Mouse (Mus musculus) thymus, postnatal 36 days (tissue): ENCODE results near the gene Etv6.

ENCODE experiments used
- DNase-seq, 2 experiments: peaks; one replicate each; pipeline ENCODE4 v3.0.0; 2022; ENCODE audit warnings: mixed read lengths in 2 of 2

Etv6 gene

DNA sequence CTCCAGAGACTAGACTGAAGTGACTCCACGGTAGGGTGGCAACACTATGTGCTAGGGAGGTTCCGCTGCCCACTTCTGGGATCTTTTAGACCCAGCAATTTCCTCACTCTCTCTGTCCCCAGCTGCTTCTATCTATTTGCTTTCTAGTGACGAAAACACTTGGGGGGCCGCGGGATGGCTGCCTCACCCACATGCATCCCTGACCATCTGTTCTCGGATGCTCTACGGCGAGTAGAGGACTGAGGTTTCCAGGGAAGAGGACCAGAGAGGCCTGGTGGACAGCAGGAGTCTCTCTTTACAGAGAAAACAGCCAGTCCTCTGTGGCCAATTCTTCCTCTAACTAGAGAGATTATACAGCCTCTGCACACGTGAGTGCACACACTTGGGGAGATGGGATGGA lies 43.6 kb downstream of the Etv6 start:
- no peak for DNase-seq

GRCm38 (mm10) chr6:134079563-134079962 lies 44.1 kb downstream of the Etv6 start:
- no peak for DNase-seq

GRCm38 (mm10) chr6:134080946-134081345 lies 45.4 kb downstream of the Etv6 start:
- no peak for DNase-seq

GRCm38 (mm10) chr6:134082229-134082920 lies 46.9 kb downstream of the Etv6 start:
- no peak for DNase-seq

- no peak for DNase-seq
Observed at GRCm38 (mm10) chr6:134083428-134083827, 47.9 kb downstream of the Etv6 start.

GRCm38 (mm10) chr6:134086351-134086750 lies 50.9 kb downstream of the Etv6 start:
- no peak for DNase-seq

GRCm38 (mm10) chr6:134087709-134088108 lies 52.2 kb downstream of the Etv6 start:
- no peak for DNase-seq

- no peak for DNase-seq
Observed at GRCm38 (mm10) chr6:134089671-134090377, 54.3 kb downstream of the Etv6 start.

GRCm38 (mm10) chr6:134090378-134090692 lies 54.8 kb downstream of the Etv6 start:
- DNase-seq: no peak

DNA sequence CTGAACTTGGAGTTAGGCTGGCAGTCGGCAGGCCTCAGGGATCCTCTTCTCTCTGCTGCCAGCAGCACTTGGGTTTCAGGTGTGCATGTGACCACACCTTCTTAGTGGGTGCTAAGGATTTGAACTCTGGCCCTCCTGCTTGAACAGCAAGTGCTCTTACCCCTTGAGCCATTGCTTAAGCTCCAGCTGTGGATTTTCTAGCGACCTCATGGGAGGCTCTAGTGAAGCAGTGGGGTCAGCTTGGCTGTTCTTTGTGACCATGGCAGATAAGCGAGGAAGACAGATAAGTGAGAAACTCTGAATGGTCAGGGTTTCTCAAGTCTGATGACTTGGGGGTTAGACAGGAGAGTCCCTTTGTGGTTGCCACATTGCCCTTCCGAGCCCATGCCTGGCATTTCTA lies 55.4 kb downstream of the Etv6 start:
- DNase-seq: no peak

- no peak for DNase-seq
Observed at GRCm38 (mm10) chr6:134091398-134091801, 55.9 kb downstream of the Etv6 start.

GRCm38 (mm10) chr6:134094066-134094465 lies 58.6 kb downstream of the Etv6 start:
- DNase-seq: no peak

- no peak for DNase-seq
Observed at GRCm38 (mm10) chr6:134094620-134095019, 59.1 kb downstream of the Etv6 start.

DNA sequence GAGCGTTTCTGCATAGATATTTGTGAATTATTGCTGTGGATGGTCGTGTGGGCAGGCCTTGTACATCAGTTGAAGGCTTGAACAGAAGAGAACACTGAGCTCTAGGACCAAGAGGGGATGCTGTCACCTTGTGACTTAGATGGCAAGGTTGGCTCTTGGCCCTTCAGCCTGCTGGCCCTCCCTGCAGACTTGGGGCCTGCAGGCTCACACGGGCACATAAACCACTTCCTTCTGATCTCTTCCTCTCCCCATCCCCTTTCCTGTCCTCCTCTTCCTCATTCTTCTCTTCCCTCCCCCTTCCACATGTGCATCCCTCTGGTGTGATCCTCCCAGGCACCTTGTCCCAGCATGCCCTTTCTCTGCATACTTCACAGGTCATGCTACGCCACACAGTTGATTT lies 60.1 kb downstream of the Etv6 start:
- no peak for DNase-seq

DNA sequence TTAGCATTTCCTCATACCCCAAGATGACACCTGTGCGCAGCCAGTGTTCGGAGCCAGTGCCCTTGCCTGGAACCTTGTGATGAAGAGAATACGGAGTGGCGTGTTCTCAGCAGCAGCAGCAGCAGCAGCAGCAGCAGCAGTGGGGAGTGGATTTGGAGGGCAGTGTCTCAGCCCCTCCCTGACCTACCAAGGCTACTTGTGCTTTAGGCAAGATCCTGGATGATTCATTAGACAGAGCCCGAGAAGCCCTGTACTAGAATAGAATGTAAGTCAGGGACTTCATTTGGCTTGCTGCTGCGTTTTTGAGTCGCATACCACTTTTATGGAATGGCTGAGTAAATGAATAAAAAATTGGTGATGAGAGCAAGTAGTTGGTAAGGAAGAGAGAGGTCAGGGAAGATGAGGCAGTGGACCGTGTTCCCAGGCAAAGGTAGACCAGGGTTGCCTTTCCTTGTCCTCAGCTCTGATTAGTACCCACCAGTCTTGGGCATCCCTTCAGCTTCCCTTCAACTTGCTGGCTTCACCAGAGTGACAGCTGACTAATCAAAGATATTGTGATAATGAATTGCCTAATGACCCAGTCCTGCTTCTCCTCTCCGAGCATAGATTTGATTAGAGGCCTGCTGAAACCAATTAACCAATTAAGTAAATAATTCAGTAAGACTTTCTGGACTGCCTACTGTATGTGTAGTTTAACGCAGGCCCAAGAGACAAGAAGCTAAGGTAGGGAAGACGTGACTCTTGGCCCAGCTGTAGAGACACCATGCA lies 64.7 kb downstream of the Etv6 start:
- no peak for DNase-seq

DNA sequence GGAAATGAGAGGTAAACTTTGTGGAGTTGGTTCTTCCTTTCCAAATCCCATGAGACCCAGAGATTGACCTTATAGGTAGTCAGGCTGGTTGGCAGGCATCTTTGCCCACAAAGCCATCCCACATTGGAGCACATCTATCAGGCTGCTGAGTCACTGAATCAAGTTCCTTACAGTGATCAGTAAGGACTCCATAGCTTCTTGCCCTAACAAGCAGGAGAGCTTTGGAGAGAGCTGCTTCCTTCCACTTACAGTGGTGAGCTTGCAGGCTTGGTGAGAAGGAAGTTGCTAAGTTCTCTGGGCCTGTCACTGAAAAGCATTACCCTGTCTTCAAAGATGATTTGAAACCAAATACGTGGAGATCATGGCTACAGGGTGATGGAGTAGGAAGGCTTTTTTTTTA lies 66.9 kb downstream of the Etv6 start:
- no peak for DNase-seq

- no peak for DNase-seq
Observed at GRCm38 (mm10) chr6:134103519-134103918, 68.0 kb downstream of the Etv6 start.

DNA sequence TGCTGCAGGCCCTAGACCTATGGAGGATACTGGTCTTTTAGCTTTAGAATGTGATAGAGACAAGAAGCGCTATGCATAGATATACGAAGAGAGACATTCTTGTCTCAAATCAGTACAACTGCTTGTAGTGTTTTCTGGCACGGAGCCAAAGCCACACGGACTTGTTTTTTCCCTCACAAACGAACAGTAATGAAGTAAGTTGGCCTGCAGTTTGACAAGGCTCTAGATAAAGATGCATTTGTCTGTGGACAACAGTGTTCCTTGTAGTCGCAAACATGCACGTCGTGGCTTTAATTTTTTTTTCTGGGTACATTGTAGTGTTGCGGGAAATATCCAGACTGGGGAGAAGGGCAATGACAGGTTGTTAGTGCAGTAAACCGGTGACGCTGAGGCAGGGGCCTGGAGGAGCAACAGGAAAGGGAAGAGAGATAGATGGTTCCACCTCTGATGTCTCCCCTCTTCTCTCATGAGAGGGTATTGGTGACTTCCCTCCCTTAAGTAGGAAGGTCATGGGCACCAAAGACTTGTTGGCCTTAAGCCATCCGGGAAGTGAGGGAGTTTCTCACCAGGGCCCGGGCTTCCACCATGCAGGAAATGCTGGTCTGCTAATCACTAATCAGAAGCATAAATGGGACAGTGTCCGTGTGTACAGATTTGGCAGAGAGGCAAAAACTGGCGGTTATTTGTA lies 70.2 kb downstream of the Etv6 start:
- DNase-seq: no peak

DNA sequence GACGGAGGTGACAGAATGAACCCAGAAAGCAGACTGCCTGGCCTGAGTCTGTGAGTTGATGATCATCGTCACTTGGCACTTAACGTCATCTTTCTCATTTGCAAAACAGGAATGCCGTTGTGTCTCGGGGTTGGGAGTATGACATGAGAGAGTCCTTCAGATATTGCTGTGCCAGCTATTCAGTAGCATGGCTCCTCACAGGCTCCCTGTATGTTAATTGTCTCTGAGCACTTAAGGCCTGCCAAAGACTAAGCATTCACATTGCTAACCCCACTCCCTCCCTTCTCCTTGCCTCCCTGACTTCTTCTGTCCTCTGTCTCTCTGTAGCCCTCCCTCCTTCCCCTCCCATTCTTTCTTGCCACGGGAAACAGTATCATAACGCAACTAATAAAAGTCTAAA lies 72.2 kb downstream of the Etv6 start:
- DNase-seq: no peak

DNA sequence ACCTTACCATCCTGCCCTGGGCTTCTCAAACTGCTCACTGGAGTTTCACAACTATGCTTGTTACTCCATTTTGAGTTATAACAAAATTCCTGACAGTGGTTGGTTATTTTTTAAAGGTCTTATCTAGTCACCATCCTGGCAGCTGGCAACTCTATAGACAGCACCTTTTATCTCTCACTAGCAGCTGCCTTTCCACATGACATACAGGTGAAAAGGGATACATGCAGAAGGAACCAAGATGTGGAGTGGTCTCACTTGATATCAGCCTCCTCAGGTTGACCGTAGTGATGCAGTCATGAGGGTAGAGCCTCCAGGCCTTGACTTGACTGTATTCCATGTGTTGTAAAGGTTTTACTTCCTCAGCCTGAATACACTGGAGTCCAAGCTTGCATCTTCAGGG lies 74.2 kb downstream of the Etv6 start:
- no peak for DNase-seq

- DNase-seq: no peak
Observed at GRCm38 (mm10) chr6:134110206-134110605, 74.7 kb downstream of the Etv6 start.

- no peak for DNase-seq
Observed at GRCm38 (mm10) chr6:134111599-134111998, 76.1 kb downstream of the Etv6 start.

DNA sequence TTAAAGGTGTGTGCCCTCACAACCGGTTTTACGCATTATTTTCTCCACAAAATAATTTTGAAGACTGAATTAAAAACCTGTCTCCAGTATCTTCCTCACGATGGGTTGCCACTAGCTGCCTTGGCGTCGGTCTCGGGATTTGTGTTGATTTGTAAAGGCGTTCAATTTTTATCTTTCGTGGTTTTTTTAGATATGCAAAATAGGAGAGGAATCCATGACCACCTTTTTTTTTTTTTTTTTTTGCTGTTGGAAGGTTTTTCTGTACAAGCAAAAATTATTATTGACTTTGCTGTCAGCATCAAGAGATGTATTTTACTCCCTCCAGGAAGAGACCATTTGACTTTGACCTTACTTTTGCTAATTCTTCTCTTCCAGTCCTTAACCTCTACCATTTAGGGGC lies 77.3 kb downstream of the Etv6 start:
- no peak for DNase-seq
